ENCODE assay signal across 8 mouse cellular contexts in the genomic region with DNA sequence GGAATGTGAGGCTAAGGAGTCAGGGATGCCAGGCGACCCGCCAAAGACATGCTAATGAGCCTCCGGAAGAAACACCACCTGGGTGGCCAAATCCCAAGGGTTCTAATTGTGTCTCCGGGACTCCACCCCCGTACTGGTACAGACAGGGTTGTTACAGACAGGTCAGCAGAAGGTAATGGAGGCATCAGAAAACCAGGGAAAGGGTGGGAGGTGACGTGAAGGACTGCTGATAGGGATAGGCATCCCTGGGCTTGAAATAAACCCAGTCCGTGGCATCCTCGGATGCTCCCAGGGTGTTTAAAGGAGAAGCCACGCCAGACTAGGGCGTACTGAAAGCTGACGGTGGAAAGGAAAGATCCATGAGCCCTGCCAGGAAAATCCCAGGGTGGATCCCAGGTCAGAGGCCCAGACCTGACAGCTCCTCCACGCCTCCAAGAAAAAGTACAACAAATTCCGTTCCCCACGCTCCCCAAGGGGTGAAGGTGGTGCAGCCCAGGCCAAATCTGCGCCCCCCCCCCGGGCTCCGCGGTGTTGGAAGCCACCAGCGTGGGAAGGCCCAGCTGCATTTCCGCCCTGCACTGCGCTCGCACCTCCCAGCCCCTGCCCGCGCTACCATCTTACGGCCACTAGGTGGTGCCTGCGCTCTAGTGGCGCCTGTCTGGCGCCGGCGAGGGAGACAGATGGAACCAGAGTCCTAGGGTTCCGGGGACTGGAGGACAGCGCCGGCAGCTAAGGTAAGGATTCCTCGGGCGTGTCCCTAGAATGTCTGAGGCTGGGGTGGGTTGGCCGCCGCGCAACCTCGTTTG. TPM values are rescaled to one million over a fixed set of nuclear protein-coding genes. Genes with fewer than 3 reads are reported as not detected.
A peak's percentile ranks its signal among the peaks of the same experiment; 100 is the strongest.
DNase-seq lines count a peak whose midpoint lies in the region; ATAC-seq and TF ChIP-seq lines count a peak whose summit lies in the region.

A gene (plus strand): TSS at position 172 of the 806 bp plus-strand sequence.

- no peaks in the 10 kb centered on the region for H3K9me3 ChIP-seq in embryonic facial prominence, embryonic 15.5 days (replicated peaks)
- no peaks in the 10 kb centered on the region for H3K9me3 ChIP-seq in kidney, embryonic 14.5 days (ENCODE audit: control insufficient read depth, low read length)
- H3K9me3 ChIP-seq in limb, embryonic 15.5 days = no peaks in the 10 kb centered on the region

- peak within 1 kb of the TSS; percentile 50 for H3K27ac ChIP-seq in bone marrow, adult 2 months (ENCODE audit: control insufficient read depth, insufficient read depth, low read depth, low read length, poor library complexity)
- H3K27ac ChIP-seq in embryonic facial prominence, embryonic 15.5 days (replicated peaks) = peak within 1 kb of the TSS; percentile 84
- H3K27ac ChIP-seq in kidney, embryonic 14.5 days (ENCODE audit: low read depth, low read length) = peak within 1 kb of the TSS; percentile 42; the same call in 1 of the 2 replicates
- H3K27ac ChIP-seq in limb, embryonic 15.5 days = peak within 1 kb of the TSS; percentile 86

- peak; percentile 89 for DNase-seq in 416B (ENCODE audit: low read depth)
- DNase-seq in heart, adult 9 months (ENCODE audit: low spot score in 2 of 2) = peak; percentile 93 to 96
- DNase-seq in monocyte, adult 2 months (ENCODE audit: low read depth in 1 of 2, low spot score in 2 of 2) = peak; percentile 87 to 90
- DNase-seq in spleen, postnatal 36 days (ENCODE audit: low spot score in 2 of 2) = peak; percentile 92

- H3K36me3 ChIP-seq in embryonic facial prominence, embryonic 15.5 days = no peaks in the 10 kb centered on the region
- H3K36me3 ChIP-seq in kidney, embryonic 14.5 days (ENCODE audit: control insufficient read depth, insufficient read depth, low read length) = no peaks in the 10 kb centered on the region
- H3K36me3 ChIP-seq in limb, embryonic 15.5 days = no peaks in the 10 kb centered on the region

- peak; percentile 96 for TF ChIP-seq CTCF in bone marrow, adult 2 months (IDR thresholded peaks at IDR 0.05; ENCODE audit: control insufficient read depth, insufficient read depth, low read length)

- peak within 1 kb of the TSS; percentile 44 for H3K9ac ChIP-seq in embryonic facial prominence, embryonic 15.5 days
- H3K9ac ChIP-seq in kidney, embryonic 14.5 days (ENCODE audit: low read depth, low read length) = peak within 1 kb of the TSS; percentile 66
- H3K9ac ChIP-seq in limb, embryonic 15.5 days = peak within 1 kb of the TSS; percentile 49

- TF ChIP-seq POLR2A in bone marrow, adult 2 months (IDR thresholded peaks at IDR 0.05; ENCODE audit: borderline replicate concordance, control insufficient read depth, low read depth, low read length) = peak; percentile 41; the same call in 1 of the 2 replicates

- H3K4me3 ChIP-seq in bone marrow, adult 2 months (replicated peaks; ENCODE audit: control insufficient read depth, low read depth, low read length) = peak within 1 kb of the TSS; percentile 74
- peak within 1 kb of the TSS; percentile 59 for H3K4me3 ChIP-seq in embryonic facial prominence, embryonic 15.5 days (replicated peaks)
- H3K4me3 ChIP-seq in kidney, embryonic 14.5 days (ENCODE audit: low read length) = peak within 1 kb of the TSS; percentile 52
- peak within 1 kb of the TSS; percentile 58 for H3K4me3 ChIP-seq in limb, embryonic 15.5 days

- H3K27me3 ChIP-seq in embryonic facial prominence, embryonic 15.5 days = no peaks in the 10 kb centered on the region
- H3K27me3 ChIP-seq in kidney, embryonic 14.5 days (ENCODE audit: control insufficient read depth, insufficient read depth, low read length) = no peaks in the 10 kb centered on the region
- no peaks in the 10 kb centered on the region for H3K27me3 ChIP-seq in limb, embryonic 15.5 days

- peak; percentile 92 for ATAC-seq in embryonic facial prominence, embryonic 15.5 days (ENCODE audit: insufficient number of reproducible peaks, low FRiP score, low TSS enrichment, low read depth)
- peak; percentile 95 for ATAC-seq in kidney, embryonic 14.5 days (ENCODE audit: low FRiP score, low TSS enrichment)
- peak; percentile 83 for ATAC-seq in limb, embryonic 15.5 days (ENCODE audit: insufficient number of reproducible peaks, low FRiP score, low TSS enrichment, low read depth)

- 10% methylated on average over 39 of the region's 39 CpGs for WGBS in bone marrow, adult 2 months
- WGBS in embryonic facial prominence, embryonic 15.5 days = 1% methylated on average over 38 of the region's 39 CpGs
- WGBS in kidney, embryonic 14.5 days = under 1% methylated on average over 39 of the region's 39 CpGs
- 3% methylated on average over 39 of the region's 39 CpGs for WGBS in limb, embryonic 15.5 days

- peak within 1 kb of the TSS; percentile 67 for H3K4me2 ChIP-seq in embryonic facial prominence, embryonic 15.5 days (replicated peaks)
- H3K4me2 ChIP-seq in kidney, embryonic 14.5 days (replicated peaks; ENCODE audit: low read depth, low read length) = peak within 1 kb of the TSS; percentile 84
- peak within 1 kb of the TSS; percentile 79 for H3K4me2 ChIP-seq in limb, embryonic 15.5 days

- no peaks in the 10 kb centered on the region; the same call in 1 of the 2 replicates for H3K4me1 ChIP-seq in bone marrow, adult 2 months (ENCODE audit: control insufficient read depth, insufficient read depth, low read length)
- peaks cover 34% of the 10 kb centered on the region for H3K4me1 ChIP-seq in embryonic facial prominence, embryonic 15.5 days
- peaks cover 9% of the 10 kb centered on the region; the same call in 1 of the 2 replicates for H3K4me1 ChIP-seq in kidney, embryonic 14.5 days (ENCODE audit: control insufficient read depth, insufficient read depth, low read length)
- peaks cover 21% of the 10 kb centered on the region for H3K4me1 ChIP-seq in limb, embryonic 15.5 days

RNA-seq across cellular contexts. Expression of the gene that starts here (rescaled TPM):
- 28.0 and 60.6 TPM in 2 replicates for polyA plus RNA-seq in bone marrow, adult 2 months (2011; ENCODE audit: insufficient read depth, insufficient read length, low replicate concordance, missing spikeins)
- polyA plus RNA-seq in embryonic facial prominence, embryonic 15.5 days (2015; fragmentation: Nextera tagmentation; extraction: Ambion mirVana) = 139 and 146 TPM in 2 replicates
- polyA plus RNA-seq in kidney, embryonic 14.5 days (2014; fragmentation: Nextera tagmentation; extraction: Ambion mirVana) = 61.6 and 70.1 TPM in 2 replicates
- polyA plus RNA-seq in limb, embryonic 15.5 days (2015; fragmentation: Nextera tagmentation; extraction: Ambion mirVana) = 127 and 128 TPM in 2 replicates

Comparison
In these comparisons a context has a peak if more than half of its experiments do, and no peak if none do; other contexts are left out.
1. Peak in every context shown above with its lines: DNase-seq, ATAC-seq, H3K4me3 ChIP-seq and H3K27ac ChIP-seq.